Mouse (Mus musculus): ENCODE measurements around the gene Alg9.

Alg9 gene

GRCm38 (mm10) chr9:50774991-50775612 is at the start of gene Alg9, which contains the start of gene 1110032A03Rik:
Alg9 (plus strand) TSS chr9:50775019.
1110032A03Rik (minus strand) TSS chr9:50775520.
- DNase-seq (ENCODE audit: low read depth, low spot score) = no peak

- DNase-seq (ENCODE audit: low read depth, low spot score) = no peak
Observed at GRCm38 (mm10) chr9:50725921-50726590, 48.8 kb upstream of the Alg9 start.

GRCm38 (mm10) chr9:50727171-50727924 is 47.5 kb upstream of the Alg9 start:
- DNase-seq (ENCODE audit: low read depth, low spot score) = no peak

GRCm38 (mm10) chr9:50727925-50728651 is 46.7 kb upstream of the Alg9 start:
- DNase-seq (ENCODE audit: low read depth, low spot score) = peak; percentile 64

- DNase-seq (ENCODE audit: low read depth, low spot score) = no peak
Observed at GRCm38 (mm10) chr9:50729600-50729999, 45.2 kb upstream of the Alg9 start.

- DNase-seq (ENCODE audit: low read depth, low spot score) = no peak
Observed at GRCm38 (mm10) chr9:50732560-50732959, 42.3 kb upstream of the Alg9 start.

GRCm38 (mm10) chr9:50734989-50735388 is 39.8 kb upstream of the Alg9 start:
- DNase-seq (ENCODE audit: low read depth, low spot score) = no peak

- DNase-seq (ENCODE audit: low read depth, low spot score) = peak; percentile 90
Observed at GRCm38 (mm10) chr9:50738914-50739870, 35.6 kb upstream of the Alg9 start, which contains the start of gene Dixdc1. Dixdc1 (minus strand) TSS chr9:50739517.

- DNase-seq (ENCODE audit: low read depth, low spot score) = no peak
Observed at GRCm38 (mm10) chr9:50740867-50741784, 33.7 kb upstream of the Alg9 start.

GRCm38 (mm10) chr9:50742261-50742660 is 32.6 kb upstream of the Alg9 start:
- no peak for DNase-seq (ENCODE audit: low read depth, low spot score)

GRCm38 (mm10) chr9:50742744-50743143 is 32.1 kb upstream of the Alg9 start:
- no peak for DNase-seq (ENCODE audit: low read depth, low spot score)

- no peak for DNase-seq (ENCODE audit: low read depth, low spot score)
Observed at GRCm38 (mm10) chr9:50745806-50746205, 29.0 kb upstream of the Alg9 start.

GRCm38 (mm10) chr9:50746214-50746677 is 28.6 kb upstream of the Alg9 start, which contains the start of gene 2310030G06Rik:
2310030G06Rik (minus strand) TSS chr9:50746536.
- DNase-seq (ENCODE audit: low read depth, low spot score) = peak; percentile 52

- DNase-seq (ENCODE audit: low read depth, low spot score) = no peak
Observed at GRCm38 (mm10) chr9:50750706-50751105, 24.1 kb upstream of the Alg9 start.

- no peak for DNase-seq (ENCODE audit: low read depth, low spot score)
Observed at GRCm38 (mm10) chr9:50751323-50751722, 23.5 kb upstream of the Alg9 start, which contains the start of gene Cryab. Cryab (plus strand) TSS chr9:50751325.

GRCm38 (mm10) chr9:50752054-50752602 is 22.7 kb upstream of the Alg9 start, which contains the start of gene Hspb2:
Hspb2 (minus strand) TSS chr9:50752354.
- no peak for DNase-seq (ENCODE audit: low read depth, low spot score)

GRCm38 (mm10) chr9:50752784-50753615 is 21.8 kb upstream of the Alg9 start:
- no peak for DNase-seq (ENCODE audit: low read depth, low spot score)

GRCm38 (mm10) chr9:50753947-50754346 is 20.9 kb upstream of the Alg9 start:
- no peak for DNase-seq (ENCODE audit: low read depth, low spot score)
